Mouse (Mus musculus) mature B cell (primary cell): Measurements from ENCODE around the gene Srgap3.

Experiments
- in situ Hi-C: fragments of 300-500 bp; cut with MboI; formaldehyde crosslinking; loops from 2 replicates; pipeline ENCODE4 v1.14.3; 2019

The Srgap3 gene

GRCm38 (mm10) chr6:112950205-112951110, 3.4 kb upstream of the Srgap3 start:
- in situ Hi-C loops, result no loop called here

- in situ Hi-C loops, result no loop called here
These were observed 2.2 kb upstream of the Srgap3 start for GRCm38 (mm10) chr6:112949220-112949619.

- in situ Hi-C loops, result no loop called here
These were observed 1.4 kb upstream of the Srgap3 start for GRCm38 (mm10) chr6:112948416-112948815.

- in situ Hi-C loops, result no loop called here
These were observed 850 bp downstream of the Srgap3 start for GRCm38 (mm10) chr6:112946021-112946811.

- in situ Hi-C loops, result no loop called here
These were observed 1.8 kb downstream of the Srgap3 start for GRCm38 (mm10) chr6:112945181-112945751.

GRCm38 (mm10) chr6:112943596-112944245, 3.3 kb downstream of the Srgap3 start:
- in situ Hi-C loops, result no loop called here

GRCm38 (mm10) chr6:112939281-112939680, 7.8 kb downstream of the Srgap3 start:
- in situ Hi-C loops, result no loop called here

GRCm38 (mm10) chr6:112937791-112938190, 9.3 kb downstream of the Srgap3 start:
- in situ Hi-C loops, result no loop called here

GRCm38 (mm10) chr6:112934501-112934900, 12.6 kb downstream of the Srgap3 start:
- in situ Hi-C loops, result no loop called here

- in situ Hi-C loops, result no loop called here
These were observed 14.5 kb downstream of the Srgap3 start for GRCm38 (mm10) chr6:112932611-112933010.

- in situ Hi-C loops, result no loop called here
These were observed 17.0 kb downstream of the Srgap3 start for GRCm38 (mm10) chr6:112930011-112930451.

GRCm38 (mm10) chr6:112929291-112929984, 17.6 kb downstream of the Srgap3 start:
- in situ Hi-C loops, result no loop called here

- in situ Hi-C loops, result no loop called here
These were observed 18.2 kb downstream of the Srgap3 start for GRCm38 (mm10) chr6:112928841-112929240.

GRCm38 (mm10) chr6:112927341-112927740, 19.7 kb downstream of the Srgap3 start:
- in situ Hi-C loops, result no loop called here

- in situ Hi-C loops, result no loop called here
These were observed 21.1 kb downstream of the Srgap3 start for GRCm38 (mm10) chr6:112926011-112926410.

- in situ Hi-C loops, result no loop called here
These were observed 21.7 kb downstream of the Srgap3 start for GRCm38 (mm10) chr6:112925234-112925975.

- in situ Hi-C loops, result no loop called here
These were observed 22.4 kb downstream of the Srgap3 start for GRCm38 (mm10) chr6:112924606-112925141.

GRCm38 (mm10) chr6:112920619-112921195, 26.4 kb downstream of the Srgap3 start:
- in situ Hi-C loops, result no loop called here

- in situ Hi-C loops, result no loop called here
These were observed 29.3 kb downstream of the Srgap3 start for GRCm38 (mm10) chr6:112917717-112918116.

GRCm38 (mm10) chr6:112916243-112916642, 30.8 kb downstream of the Srgap3 start:
- in situ Hi-C loops, result no loop called here
